Mouse (Mus musculus): ENCODE results near the gene Atad3a. TPM values are rescaled to one million over a fixed set of nuclear protein-coding genes. Genes with fewer than 3 reads are reported as not detected.
A peak's percentile ranks its signal among the peaks of the same experiment; 100 is the strongest.

Gene Atad3a
- polyA plus RNA-seq, 1 experiment from 2014 or later: 110 TPM

DNA sequence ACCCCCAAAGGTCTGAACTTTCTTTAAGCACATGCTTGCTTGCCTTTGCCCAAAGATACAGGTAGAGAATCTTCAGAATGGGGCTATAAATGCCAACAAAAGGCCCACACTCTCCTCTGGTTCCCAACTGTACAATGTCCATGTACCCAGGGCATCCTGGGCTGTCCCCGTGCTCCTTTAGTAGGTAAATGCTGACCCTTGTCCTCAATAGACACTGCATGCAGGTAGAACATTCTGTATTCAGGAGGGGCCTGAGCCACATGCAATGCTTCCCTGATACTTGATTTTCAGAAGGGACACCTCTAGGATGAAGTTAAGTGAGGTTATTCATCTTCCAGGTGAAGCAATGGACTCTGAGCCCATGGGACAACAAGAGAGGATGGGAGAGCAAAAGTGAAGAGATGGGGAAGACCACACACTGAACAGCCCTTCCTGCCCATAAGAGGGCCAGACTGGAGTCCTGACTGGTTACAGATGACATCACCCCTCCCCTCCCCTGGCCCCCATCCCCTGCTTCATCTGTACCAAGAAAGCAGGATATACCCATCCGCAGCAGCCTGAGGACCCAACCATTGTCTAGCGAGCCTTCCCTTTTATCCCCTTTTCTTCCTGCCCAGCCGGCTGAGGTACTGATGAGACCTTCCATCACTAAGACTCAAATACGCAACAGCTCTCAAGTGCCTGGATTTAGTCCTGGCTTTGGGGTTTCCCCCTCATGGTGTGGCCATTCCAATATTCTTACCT, 12.6 kb upstream of the Atad3a start:
- H3K4me2 ChIP-seq: peak overlapping the region; percentile 73; the same call in 1 of the 2 replicates
- no peaks in the 10 kb centered on the region for H3K9me3 ChIP-seq (replicated peaks)
- no peaks in the 10 kb centered on the region for H3K36me3 ChIP-seq
- WGBS (ENCODE audit: insufficient replicate concordance): 27% methylated on average over 5 of the region's 5 CpGs
- H3K4me1 ChIP-seq: peaks cover 45% of the 10 kb centered on the region
- peak overlapping the region; percentile 46 for H3K9ac ChIP-seq
- no peak for ATAC-seq
- 0 out of 2 replicates have a peak overlapping the region, but pooled peaks have one; percentile 47 for H3K4me3 ChIP-seq
- H3K27me3 ChIP-seq (replicated peaks): peaks cover 75% of the 10 kb centered on the region
- H3K27ac ChIP-seq: no peak overlapping the region

DNA sequence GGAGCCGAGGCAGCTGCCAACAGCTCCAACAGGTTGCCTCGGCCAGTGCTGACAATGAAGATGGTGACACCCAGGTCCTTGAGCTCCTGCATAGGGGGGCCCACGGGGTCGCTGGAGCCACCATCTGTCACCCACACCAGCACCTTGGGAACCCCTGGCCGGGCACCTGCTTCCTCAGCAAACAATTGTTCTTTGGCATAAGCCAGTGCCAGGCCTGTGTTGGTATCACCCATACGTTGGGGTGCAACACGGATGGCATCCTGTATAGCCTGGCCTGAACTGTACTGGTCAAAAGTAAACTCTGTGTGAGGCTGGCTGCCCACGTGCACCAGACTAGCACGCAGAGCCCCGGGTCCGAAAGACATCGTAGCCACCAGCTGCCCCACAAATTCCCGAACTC, 11.9 kb upstream of the Atad3a start:
- Histone ChIP-seq H3K4me1 (peaks cover 43% of the 10 kb centered on the region), H3K9ac (no peak overlapping the region), H3K4me3 (no peak overlapping the region), H3K27ac (no peak overlapping the region), H3K36me3 (no peaks in the 10 kb centered on the region), H3K9me3 (replicated peaks) (no peaks in the 10 kb centered on the region), H3K27me3 (replicated peaks) (peaks cover 71% of the 10 kb centered on the region), H3K4me2 (no peak overlapping the region)
- 69% methylated on average over 13 of the region's 13 CpGs for WGBS (ENCODE audit: insufficient replicate concordance)
- no peak for ATAC-seq

DNA sequence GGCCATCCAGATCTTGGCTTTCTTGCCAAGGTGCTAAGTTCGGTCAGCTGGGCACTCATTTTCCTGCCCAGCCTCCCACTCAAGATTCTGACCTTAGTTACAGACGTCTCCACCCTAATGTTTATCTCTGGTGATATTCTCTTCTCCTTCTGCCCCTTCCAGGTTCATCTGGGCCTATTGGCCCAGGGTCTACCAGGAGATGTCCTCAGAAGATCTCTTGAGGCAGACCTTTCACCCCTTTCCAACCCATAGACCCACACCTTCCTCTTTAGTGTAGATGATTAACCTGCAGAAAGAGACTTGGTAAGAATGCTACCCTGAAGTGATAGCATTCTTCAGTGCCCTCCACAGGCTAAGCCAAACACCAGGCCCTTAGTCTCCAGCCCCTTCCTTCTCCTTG, 10.8 kb upstream of the Atad3a start:
- Histone ChIP-seq H3K36me3 (no peaks in the 10 kb centered on the region), H3K4me3 (no peak overlapping the region), H3K9me3 (replicated peaks) (no peaks in the 10 kb centered on the region), H3K4me1 (peaks cover 34% of the 10 kb centered on the region), H3K9ac (no peak overlapping the region), H3K4me2 (no peak overlapping the region), H3K27me3 (replicated peaks) (peaks cover 63% of the 10 kb centered on the region), H3K27ac (no peak overlapping the region)
- WGBS (ENCODE audit: insufficient replicate concordance): 73% methylated on average over 2 of the region's 2 CpGs
- no peak for ATAC-seq

DNA sequence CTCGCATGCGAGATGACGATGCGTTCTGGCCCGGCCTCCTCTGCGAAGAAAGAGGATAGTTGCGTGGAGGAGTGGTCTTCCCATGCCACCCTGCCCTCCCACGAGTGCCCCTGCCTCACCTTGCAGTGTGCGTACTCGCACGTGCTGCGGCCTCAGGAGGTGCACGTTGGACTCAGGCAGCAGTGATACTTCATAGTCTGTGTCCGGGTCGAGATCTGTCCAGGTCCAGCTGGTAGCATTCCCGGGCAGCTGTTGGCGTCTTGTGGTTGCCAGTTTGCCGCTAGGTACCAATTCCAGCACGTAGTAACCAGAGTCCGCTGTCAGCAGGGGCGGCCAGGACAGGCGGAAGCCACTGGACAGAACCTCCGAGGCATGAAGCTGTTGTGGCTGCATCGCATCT, 9.7 kb upstream of the Atad3a start:
- 0 out of 2 replicates have a peak overlapping the region, but pooled peaks have one; percentile 60 for H3K27ac ChIP-seq
- no peak; the same call in 1 of the 2 replicates for ATAC-seq

DNA sequence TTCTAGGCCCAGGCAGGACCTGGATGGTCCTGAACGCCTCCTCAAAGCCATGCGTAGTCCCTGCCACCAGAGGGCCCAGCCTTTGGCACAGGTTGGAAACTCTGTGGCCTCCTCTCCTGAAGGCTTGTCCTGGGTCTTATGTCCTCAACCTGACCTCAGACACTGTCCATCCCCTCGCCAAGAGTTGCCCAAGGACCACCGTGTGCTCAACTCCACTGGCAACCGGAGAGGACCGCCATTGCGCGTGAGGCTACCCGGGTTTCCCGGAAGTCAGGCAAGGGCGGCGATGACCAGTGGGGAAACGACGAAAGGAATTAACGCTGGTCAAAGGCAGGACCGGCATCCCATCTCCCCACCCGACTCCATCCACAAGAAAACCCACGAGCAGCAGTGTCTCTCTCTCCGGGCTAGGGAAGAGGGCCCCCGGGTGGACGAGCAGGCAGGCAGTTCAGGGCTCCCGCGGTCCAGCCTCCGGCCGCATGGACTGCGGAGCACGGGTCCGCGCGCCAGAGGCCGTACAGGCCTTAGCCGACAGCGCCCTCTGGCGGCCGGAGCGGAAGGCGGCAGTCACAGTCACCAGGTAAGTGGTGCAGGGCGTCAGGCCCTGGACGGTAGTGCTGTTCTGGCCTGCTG, 9.1 kb upstream of the Atad3a start:
- peak; percentile 87 for ATAC-seq
- H3K27ac ChIP-seq: peak overlapping the region; percentile 60
- H3K36me3 ChIP-seq: no peaks in the 10 kb centered on the region
- peaks cover 46% of the 10 kb centered on the region for H3K27me3 ChIP-seq (replicated peaks)
- peak overlapping the region; percentile 94 for H3K4me2 ChIP-seq
- WGBS (ENCODE audit: insufficient replicate concordance): 0% methylated on average over 39 of the region's 39 CpGs
- H3K9me3 ChIP-seq (replicated peaks): no peaks in the 10 kb centered on the region
- peak overlapping the region; percentile 68 for H3K4me3 ChIP-seq
- H3K4me1 ChIP-seq: peaks cover 28% of the 10 kb centered on the region
- H3K9ac ChIP-seq: peak overlapping the region; percentile 80

More for the DNA sequence above, 9.7 kb upstream of the Atad3a start:
- H3K4me2 ChIP-seq: peak overlapping the region; percentile 94
- H3K9me3 ChIP-seq (replicated peaks): no peaks in the 10 kb centered on the region
- 49% methylated on average over 24 of the region's 24 CpGs for WGBS (ENCODE audit: insufficient replicate concordance)
- H3K4me1 ChIP-seq: peaks cover 33% of the 10 kb centered on the region
- H3K9ac ChIP-seq: peak overlapping the region; percentile 80
- H3K4me3 ChIP-seq: peak overlapping the region; percentile 68
- peaks cover 53% of the 10 kb centered on the region for H3K27me3 ChIP-seq (replicated peaks)
- no peaks in the 10 kb centered on the region for H3K36me3 ChIP-seq

DNA sequence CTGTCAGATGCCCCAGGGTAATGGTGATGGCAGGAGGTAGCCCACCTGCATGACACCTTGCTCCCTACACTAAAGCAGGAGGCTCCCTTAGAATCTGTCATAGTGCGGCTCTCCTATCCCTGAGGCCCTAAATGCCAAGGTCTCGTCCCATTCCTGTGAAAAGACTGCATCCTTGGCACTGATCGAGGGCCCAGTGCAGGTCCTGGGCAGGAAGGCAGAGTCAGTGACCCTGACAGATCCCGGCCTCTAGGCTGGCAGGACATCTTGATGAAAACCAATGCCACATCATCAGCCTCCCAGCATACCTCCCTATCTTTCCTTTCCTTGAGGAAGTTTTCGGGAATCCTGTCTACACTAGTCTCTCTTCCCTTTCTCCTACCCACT, 8.6 kb upstream of the Atad3a start:
- 59% methylated on average over 5 of the region's 5 CpGs for WGBS (ENCODE audit: insufficient replicate concordance)
- Histone ChIP-seq H3K4me2 (peak overlapping the region; percentile 94), H3K9ac (peak overlapping the region; percentile 80), H3K4me3 (peak overlapping the region; percentile 68), H3K27me3 (replicated peaks) (peaks cover 41% of the 10 kb centered on the region), H3K27ac (0 out of 2 replicates have a peak overlapping the region, but pooled peaks have one; percentile 60), H3K36me3 (no peaks in the 10 kb centered on the region), H3K9me3 (replicated peaks) (no peaks in the 10 kb centered on the region), H3K4me1 (peaks cover 23% of the 10 kb centered on the region)
- no peak for ATAC-seq

DNA sequence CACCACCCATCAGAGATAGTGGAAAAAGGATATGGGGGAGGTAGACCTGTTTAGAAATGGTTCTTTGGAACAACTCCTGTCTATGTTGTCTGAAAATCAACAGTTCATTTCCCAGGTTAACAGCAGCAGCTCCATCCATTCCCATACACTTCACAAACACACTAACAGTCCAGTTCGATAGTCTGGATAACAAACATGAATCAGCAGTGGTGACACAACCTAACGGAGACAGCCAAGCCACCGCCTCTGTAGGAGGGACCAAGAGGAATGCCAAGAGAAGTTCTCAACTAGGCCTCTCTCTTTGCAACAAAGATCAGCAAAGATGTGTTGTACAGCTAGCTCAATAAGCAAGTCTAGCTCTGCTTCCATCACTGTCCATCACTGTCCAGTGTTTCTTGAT, 1.5 kb upstream of the Atad3a start:
- H3K4me3 ChIP-seq: no peak overlapping the region
- H3K36me3 ChIP-seq: peaks cover 18% of the 10 kb centered on the region

DNA sequence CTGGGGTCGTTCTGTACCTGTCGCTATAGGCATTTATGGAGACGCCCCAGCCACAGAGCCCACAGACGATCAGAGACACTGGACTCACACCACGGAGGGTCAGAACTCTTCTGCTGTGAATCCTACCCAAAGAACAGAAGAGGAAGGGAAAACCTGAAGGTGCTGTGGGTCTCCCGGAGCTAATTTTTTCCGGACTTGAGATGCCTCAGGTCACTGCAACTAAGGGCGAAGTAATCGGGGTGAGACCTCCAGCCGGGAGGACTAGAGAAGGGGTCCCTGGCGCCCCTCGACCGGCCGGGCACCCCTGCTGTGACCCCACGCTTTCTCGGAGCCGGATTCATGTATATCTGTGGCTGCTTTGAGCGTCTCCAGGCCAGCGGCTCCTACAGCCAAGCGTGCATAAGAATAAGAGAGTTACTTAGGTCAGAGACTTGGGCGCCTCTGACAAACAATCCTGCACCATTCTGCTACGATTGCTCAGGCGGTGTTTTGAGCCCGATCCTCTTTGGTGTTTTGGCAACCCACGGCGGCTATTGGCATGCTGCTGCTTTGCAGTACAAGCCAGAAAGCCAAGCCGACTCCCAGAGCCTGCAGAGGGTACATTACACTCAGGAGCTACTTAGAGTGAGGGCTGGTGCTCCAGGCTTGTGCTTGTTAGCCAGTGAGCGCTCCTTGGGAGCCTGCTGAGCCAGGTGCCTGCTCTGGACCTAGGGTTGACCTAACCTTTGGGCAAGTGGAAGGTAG, 635 bp upstream of the Atad3a start:
- no peak; the same call in 1 of the 2 replicates for ATAC-seq
- peaks cover 26% of the 10 kb centered on the region for H3K36me3 ChIP-seq
- no peaks in the 10 kb centered on the region for H3K27me3 ChIP-seq (replicated peaks)
- H3K4me1 ChIP-seq: peaks cover 37% of the 10 kb centered on the region
- H3K4me3 ChIP-seq: peak overlapping the region; percentile 80
- peak overlapping the region; percentile 95 for H3K4me2 ChIP-seq
- no peaks in the 10 kb centered on the region for H3K9me3 ChIP-seq (replicated peaks)
- H3K9ac ChIP-seq: peak overlapping the region; percentile 85
- WGBS (ENCODE audit: insufficient replicate concordance): 2% methylated on average over 28 of the region's 28 CpGs
- H3K27ac ChIP-seq: peak overlapping the region; percentile 76

More for the DNA sequence above, 1.5 kb upstream of the Atad3a start:
- H3K4me2 ChIP-seq: peak overlapping the region; percentile 95; the same call in 1 of the 2 replicates
- no peaks in the 10 kb centered on the region for H3K27me3 ChIP-seq (replicated peaks)
- H3K4me1 ChIP-seq: peaks cover 37% of the 10 kb centered on the region
- H3K27ac ChIP-seq: no peak overlapping the region
- H3K9ac ChIP-seq: peak overlapping the region; percentile 85; the same call in 1 of the 2 replicates
- WGBS (ENCODE audit: insufficient replicate concordance): 63% methylated on average over 3 of the region's 3 CpGs
- no peak for ATAC-seq
- no peaks in the 10 kb centered on the region for H3K9me3 ChIP-seq (replicated peaks)

DNA sequence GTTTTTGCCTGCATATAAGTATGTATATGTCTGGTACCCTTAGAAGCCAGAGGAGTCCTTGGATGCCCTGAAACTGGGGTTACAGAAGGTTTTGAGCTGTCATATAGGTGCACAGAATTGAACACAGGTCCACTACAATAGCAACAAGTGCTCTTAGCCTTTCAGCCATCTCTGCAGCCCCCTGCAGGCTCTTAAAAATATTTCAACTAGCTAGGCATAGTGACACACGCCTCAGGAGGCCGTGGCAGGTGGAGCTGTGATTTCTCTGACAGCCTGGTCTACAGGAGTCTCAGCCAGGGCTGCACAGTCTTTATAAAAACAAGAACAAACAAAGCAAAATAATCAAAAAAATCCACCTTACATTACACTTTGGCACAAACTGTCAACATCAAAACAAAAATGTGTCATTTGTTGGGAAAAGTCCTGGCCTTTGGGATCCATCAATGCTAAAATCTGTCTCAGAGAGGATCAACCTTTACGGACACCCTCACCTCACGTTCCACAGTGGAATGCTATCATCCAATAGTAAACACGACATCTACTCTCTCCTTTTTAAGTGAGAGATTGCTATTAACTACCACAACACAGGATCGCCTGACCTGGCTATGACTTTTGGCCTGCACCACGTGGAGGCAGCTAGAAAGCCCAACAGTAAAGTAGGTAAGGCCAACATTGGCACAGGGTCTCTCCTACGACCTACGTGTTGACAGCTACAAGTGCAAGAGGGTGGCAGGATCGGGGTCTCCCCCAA, 856 bp downstream of the Atad3a start:
- Histone ChIP-seq H3K4me1 (peaks cover 37% of the 10 kb centered on the region), H3K4me3 (peak overlapping the region; percentile 80), H3K36me3 (peaks cover 41% of the 10 kb centered on the region), H3K27me3 (replicated peaks) (no peaks in the 10 kb centered on the region), H3K9ac (peak overlapping the region; percentile 85), H3K9me3 (replicated peaks) (no peaks in the 10 kb centered on the region), H3K4me2 (peak overlapping the region; percentile 95), H3K27ac (peak overlapping the region; percentile 76)
- peak; percentile 8; the same call in 1 of the 2 replicates for ATAC-seq
- WGBS (ENCODE audit: insufficient replicate concordance): 1% methylated on average over 10 of the region's 10 CpGs

DNA sequence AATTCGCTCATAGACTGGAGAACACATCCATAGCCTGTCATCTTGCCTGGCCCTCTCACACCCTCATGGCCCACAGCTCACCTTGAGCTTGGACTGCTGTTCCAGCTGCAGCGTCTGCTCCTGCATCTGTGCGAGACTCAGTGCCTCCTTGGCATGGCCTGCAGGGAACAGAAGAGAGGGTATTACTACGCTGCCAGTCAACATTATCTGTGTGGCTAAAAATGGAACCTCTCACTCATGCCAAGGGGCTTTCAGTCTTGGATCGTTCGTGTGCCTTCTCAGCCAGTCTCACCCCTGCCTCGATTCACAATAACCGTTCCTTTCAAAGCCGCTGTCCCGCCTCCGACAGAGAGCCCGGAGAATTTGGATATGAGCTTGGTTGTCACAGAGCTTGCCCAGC, 3.9 kb downstream of the Atad3a start:
- no peaks in the 10 kb centered on the region for H3K27me3 ChIP-seq (replicated peaks)
- H3K9me3 ChIP-seq (replicated peaks): no peaks in the 10 kb centered on the region
- H3K27ac ChIP-seq: no peak overlapping the region
- no peak overlapping the region for H3K9ac ChIP-seq
- 87% methylated on average over 12 of the region's 12 CpGs for WGBS (ENCODE audit: insufficient replicate concordance)
- no peak overlapping the region for H3K4me3 ChIP-seq
- no peak for ATAC-seq
- peaks cover 71% of the 10 kb centered on the region for H3K36me3 ChIP-seq
- peaks cover 30% of the 10 kb centered on the region for H3K4me1 ChIP-seq
- no peak overlapping the region for H3K4me2 ChIP-seq

Data from liver, embryonic 12.5 days (tissue).